Mouse (Mus musculus): ENCODE measurements around the gene Mettl7a1. TPM values are rescaled to one million over a fixed set of nuclear protein-coding genes. Genes with fewer than 3 reads are reported as not detected.
A peak's percentile ranks its signal among the peaks of the same experiment; 100 is the strongest.
"Not testable (repeated sequence)": the region's sequence is repeated elsewhere in the genome, so short reads cannot be mapped to it uniquely, and the experiment has no call there.

Gene Mettl7a1
- polyA plus RNA-seq, 1 experiment from 2014 or later, result 14.6 TPM

- H3K9ac ChIP-seq (ENCODE audit: low read length), result no peak overlapping the region
These were observed 47.6 kb downstream of the Mettl7a1 start for GRCm38 (mm10) chr15:100351501-100352060.

GRCm38 (mm10) chr15:100352711-100353250 lies 48.8 kb downstream of the Mettl7a1 start, which contains the start of the genes Methig1 and Mettl7a2:
Gene Methig1, plus strand, starts transcription at chr15:100353149.
Gene Mettl7a2, plus strand, starts transcription at chr15:100353200.
- no peak within 1 kb of the TSS for H3K4me2 ChIP-seq (ENCODE audit: low read depth, low read length)
- H3K27me3 ChIP-seq (ENCODE audit: control insufficient read depth, insufficient read depth, low read depth, low read length), result no peaks in the 10 kb centered on the region
- H3K9ac ChIP-seq (ENCODE audit: low read length), result no peak within 1 kb of the TSS
- no peak within 1 kb of the TSS for H3K4me3 ChIP-seq (ENCODE audit: low read length)
- no peaks in the 10 kb centered on the region for H3K36me3 ChIP-seq (ENCODE audit: control insufficient read depth, insufficient read depth, low read length)
- H3K9me3 ChIP-seq (ENCODE audit: control insufficient read depth, low read length), result no peaks in the 10 kb centered on the region
- no peaks in the 10 kb centered on the region for H3K4me1 ChIP-seq (replicated peaks; ENCODE audit: control insufficient read depth, insufficient read depth, low read length)
- no peak for ATAC-seq (ENCODE audit: low read depth)
- 78% methylated on average over 10 of the region's 10 CpGs for WGBS
- H3K27ac ChIP-seq (ENCODE audit: low read length), result no peak within 1 kb of the TSS

More at GRCm38 (mm10) chr15:100351501-100352060, 47.6 kb downstream of the Mettl7a1 start:
- Histone ChIP-seq H3K27me3 (ENCODE audit: control insufficient read depth, insufficient read depth, low read depth, low read length) (no peaks in the 10 kb centered on the region), H3K9me3 (ENCODE audit: control insufficient read depth, low read length) (no peaks in the 10 kb centered on the region), H3K36me3 (ENCODE audit: control insufficient read depth, insufficient read depth, low read length) (no peaks in the 10 kb centered on the region), H3K4me2 (ENCODE audit: low read depth, low read length) (no peak overlapping the region), H3K4me3 (ENCODE audit: low read length) (no peak overlapping the region), H3K27ac (ENCODE audit: low read length) (no peak overlapping the region), H3K4me1 (replicated peaks; ENCODE audit: control insufficient read depth, insufficient read depth, low read length) (no peaks in the 10 kb centered on the region)
- WGBS, result 48% methylated on average over 6 of the region's 6 CpGs
- no peak for ATAC-seq (ENCODE audit: low read depth)

GRCm38 (mm10) chr15:100353399-100353798 lies 49.5 kb downstream of the Mettl7a1 start:
- not testable (repeated sequence) for H3K27me3 ChIP-seq (ENCODE audit: control insufficient read depth, insufficient read depth, low read depth, low read length); H3K9me3 ChIP-seq (ENCODE audit: control insufficient read depth, low read length); ATAC-seq (ENCODE audit: low read depth); H3K4me1 ChIP-seq (replicated peaks; ENCODE audit: control insufficient read depth, insufficient read depth, low read length); H3K4me2 ChIP-seq (ENCODE audit: low read depth, low read length); H3K36me3 ChIP-seq (ENCODE audit: control insufficient read depth, insufficient read depth, low read length); H3K9ac ChIP-seq (ENCODE audit: low read length); H3K27ac ChIP-seq (ENCODE audit: low read length); H3K4me3 ChIP-seq (ENCODE audit: low read length)
- 93% methylated on average over 15 of the region's 22 CpGs for WGBS

GRCm38 (mm10) chr15:100355876-100356275 lies 51.9 kb downstream of the Mettl7a1 start:
- Histone ChIP-seq H3K9me3 (ENCODE audit: control insufficient read depth, low read length) (no peaks in the 10 kb centered on the region), H3K27ac (ENCODE audit: low read length) (no peak overlapping the region), H3K36me3 (ENCODE audit: control insufficient read depth, insufficient read depth, low read length) (no peaks in the 10 kb centered on the region), H3K9ac (ENCODE audit: low read length) (no peak overlapping the region), H3K27me3 (ENCODE audit: control insufficient read depth, insufficient read depth, low read depth, low read length) (no peaks in the 10 kb centered on the region), H3K4me3 (ENCODE audit: low read length) (no peak overlapping the region), H3K4me1 (replicated peaks; ENCODE audit: control insufficient read depth, insufficient read depth, low read length) (no peaks in the 10 kb centered on the region), H3K4me2 (ENCODE audit: low read depth, low read length) (no peak overlapping the region)
- WGBS, result 77% methylated on average over 5 of the region's 5 CpGs
- ATAC-seq (ENCODE audit: low read depth), result no peak

GRCm38 (mm10) chr15:100364242-100364641 lies 60.3 kb downstream of the Mettl7a1 start, which contains the start of gene Higd1c:
Gene Higd1c, plus strand, starts transcription at chr15:100364542.
- Histone ChIP-seq H3K9ac (ENCODE audit: low read length) (no peak within 1 kb of the TSS), H3K27me3 (ENCODE audit: control insufficient read depth, insufficient read depth, low read depth, low read length) (no peaks in the 10 kb centered on the region), H3K9me3 (ENCODE audit: control insufficient read depth, low read length) (no peaks in the 10 kb centered on the region), H3K4me3 (ENCODE audit: low read length) (no peak within 1 kb of the TSS), H3K4me1 (replicated peaks; ENCODE audit: control insufficient read depth, insufficient read depth, low read length) (no peaks in the 10 kb centered on the region), H3K27ac (ENCODE audit: low read length) (no peak within 1 kb of the TSS), H3K4me2 (ENCODE audit: low read depth, low read length) (no peak within 1 kb of the TSS), H3K36me3 (ENCODE audit: control insufficient read depth, insufficient read depth, low read length) (no peaks in the 10 kb centered on the region)
- 54% methylated on average over 7 of the region's 7 CpGs for WGBS
- no peak for ATAC-seq (ENCODE audit: low read depth)

GRCm38 (mm10) chr15:100365967-100366366 lies 62.0 kb downstream of the Mettl7a1 start:
- not testable (repeated sequence) for H3K4me3 ChIP-seq (ENCODE audit: low read length); H3K9me3 ChIP-seq (ENCODE audit: control insufficient read depth, low read length); H3K27me3 ChIP-seq (ENCODE audit: control insufficient read depth, insufficient read depth, low read depth, low read length); H3K4me2 ChIP-seq (ENCODE audit: low read depth, low read length); ATAC-seq (ENCODE audit: low read depth); H3K9ac ChIP-seq (ENCODE audit: low read length); H3K4me1 ChIP-seq (replicated peaks; ENCODE audit: control insufficient read depth, insufficient read depth, low read length); H3K27ac ChIP-seq (ENCODE audit: low read length); H3K36me3 ChIP-seq (ENCODE audit: control insufficient read depth, insufficient read depth, low read length)
- WGBS, result 58% methylated on average over 9 of the region's 9 CpGs

GRCm38 (mm10) chr15:100367119-100367518 lies 63.2 kb downstream of the Mettl7a1 start:
- Histone ChIP-seq H3K36me3 (ENCODE audit: control insufficient read depth, insufficient read depth, low read length) (no peaks in the 10 kb centered on the region), H3K4me3 (ENCODE audit: low read length) (no peak overlapping the region), H3K9me3 (ENCODE audit: control insufficient read depth, low read length) (no peaks in the 10 kb centered on the region), H3K4me2 (ENCODE audit: low read depth, low read length) (no peak overlapping the region), H3K9ac (ENCODE audit: low read length) (no peak overlapping the region), H3K4me1 (replicated peaks; ENCODE audit: control insufficient read depth, insufficient read depth, low read length) (no peaks in the 10 kb centered on the region), H3K27ac (ENCODE audit: low read length) (no peak overlapping the region), H3K27me3 (ENCODE audit: control insufficient read depth, insufficient read depth, low read depth, low read length) (no peaks in the 10 kb centered on the region)
- ATAC-seq (ENCODE audit: low read depth), result no peak
- 63% methylated on average over 7 of the region's 7 CpGs for WGBS

- Histone ChIP-seq H3K27me3 (ENCODE audit: control insufficient read depth, insufficient read depth, low read depth, low read length) (no peaks in the 10 kb centered on the region), H3K9ac (ENCODE audit: low read length) (no peak overlapping the region), H3K4me2 (ENCODE audit: low read depth, low read length) (no peak overlapping the region), H3K27ac (ENCODE audit: low read length) (no peak overlapping the region), H3K4me3 (ENCODE audit: low read length) (no peak overlapping the region), H3K36me3 (ENCODE audit: control insufficient read depth, insufficient read depth, low read length) (no peaks in the 10 kb centered on the region), H3K9me3 (ENCODE audit: control insufficient read depth, low read length) (no peaks in the 10 kb centered on the region), H3K4me1 (replicated peaks; ENCODE audit: control insufficient read depth, insufficient read depth, low read length) (no peaks in the 10 kb centered on the region)
- 31% methylated on average over 5 of the region's 5 CpGs for WGBS
- no peak for ATAC-seq (ENCODE audit: low read depth)
These were observed 71.1 kb downstream of the Mettl7a1 start for GRCm38 (mm10) chr15:100375066-100375465.

- peak; percentile 57 for ATAC-seq (ENCODE audit: low read depth)
- not testable (repeated sequence) for H3K27ac ChIP-seq (ENCODE audit: low read length); H3K4me2 ChIP-seq (ENCODE audit: low read depth, low read length); H3K4me3 ChIP-seq (ENCODE audit: low read length); H3K36me3 ChIP-seq (ENCODE audit: control insufficient read depth, insufficient read depth, low read length); H3K9ac ChIP-seq (ENCODE audit: low read length); H3K27me3 ChIP-seq (ENCODE audit: control insufficient read depth, insufficient read depth, low read depth, low read length); H3K9me3 ChIP-seq (ENCODE audit: control insufficient read depth, low read length); H3K4me1 ChIP-seq (replicated peaks; ENCODE audit: control insufficient read depth, insufficient read depth, low read length)
- WGBS, result 22% methylated on average over 3 of the region's 9 CpGs
These were observed 74.0 kb downstream of the Mettl7a1 start for GRCm38 (mm10) chr15:100377847-100378505.

Measured in lung, embryonic 16.5 days (tissue).